In the genomic region with DNA sequence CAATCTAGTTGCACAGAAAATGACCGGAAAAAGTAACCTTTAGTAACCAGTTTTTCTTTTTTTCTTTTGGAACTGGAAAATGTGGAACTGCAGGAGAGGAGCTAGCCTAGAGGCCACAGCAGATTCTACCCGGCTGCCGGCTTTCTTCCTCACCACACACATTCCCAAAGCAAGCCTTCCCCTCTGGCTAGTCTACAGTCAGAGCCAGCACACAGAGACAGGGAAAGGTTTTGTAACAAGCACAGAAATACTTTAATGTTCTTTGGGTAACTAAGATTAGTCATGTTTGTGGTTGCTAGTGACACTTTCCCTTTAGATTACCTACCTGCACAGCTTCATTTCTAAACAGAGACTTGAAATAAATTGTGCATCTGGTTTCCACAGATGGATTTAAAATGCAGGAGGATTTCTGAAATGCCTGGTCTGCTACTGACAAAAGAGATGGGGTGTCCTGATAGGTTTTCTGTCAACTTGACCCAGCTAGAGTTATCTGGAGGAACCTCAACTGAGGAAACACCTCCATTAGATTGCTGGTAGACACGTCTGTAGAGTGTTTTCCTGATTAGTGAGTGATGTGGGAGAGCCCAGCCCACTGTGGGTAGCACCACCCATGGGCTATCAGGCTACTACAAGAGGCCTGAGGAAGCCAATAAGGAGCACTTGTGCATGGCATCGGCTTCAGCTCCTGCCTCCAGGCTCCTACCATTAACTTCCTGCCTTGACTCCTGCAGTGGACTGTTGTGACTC, we compare ENCODE assay signal across 19 mouse cellular contexts. TPM values are rescaled to one million over a fixed set of nuclear protein-coding genes. Genes with fewer than 3 reads are reported as not detected.
DNase-seq lines count a peak whose midpoint lies in the region; ATAC-seq and TF ChIP-seq lines count a peak whose summit lies in the region.
"Had no signal": no experiment of that assay in that cellular context is flagged by ENCODE, and none has a peak within 500 bp of the region (broad histone marks: within the 10 kb centered on the region; RNA-seq: fewer than 3 reads in every experiment).

No protein-coding gene starts in this region.

- no peak for TF ChIP-seq RAD21 in MEL (IDR thresholded peaks at IDR 0.05; ENCODE audit: low read depth, low read length)

- H3K4me1 ChIP-seq in cerebellum, adult 2 months (ENCODE audit: control insufficient read depth, insufficient read depth, low read length), result peaks cover 44% of the 10 kb centered on the region
- peaks cover 22 to 41% of the 10 kb centered on the region in 2 experiments for H3K4me1 ChIP-seq in MEL (ENCODE audit: control insufficient read depth in 1 of 2, insufficient read depth in 2 of 2, low read length in 2 of 2)
- peaks cover 20% of the 10 kb centered on the region for H3K4me1 ChIP-seq in liver, embryonic 11.5 days (replicated peaks; ENCODE audit: control insufficient read depth, insufficient read depth, low read length)

- TF ChIP-seq CTCF in cerebellum, adult 2 months (IDR thresholded peaks at IDR 0.05; ENCODE audit: borderline replicate concordance, insufficient read depth, low read depth, low read length), result no peak
- TF ChIP-seq CTCF in MEL (IDR thresholded peaks at IDR 0.05 in 2 of 3, conservative IDR thresholded peaks at IDR 0.05 in 1 of 3; ENCODE audit: control insufficient read depth in 1 of 3, insufficient read depth in 1 of 3, low read depth in 2 of 3, low read length in 3 of 3, poor library complexity in 1 of 3, severe bottlenecking in 1 of 3), result no peak

- H3K9me3 ChIP-seq in MEL (replicated peaks; ENCODE audit: insufficient read depth, low read length), result no peaks in the 10 kb centered on the region
- no peaks in the 10 kb centered on the region for H3K9me3 ChIP-seq in liver, embryonic 11.5 days (ENCODE audit: control insufficient read depth, low read length)
- H3K9me3 ChIP-seq: heart, embryonic 12.5 days; limb, embryonic 10.5 days had no signal

- H3K27ac ChIP-seq in cerebellum, adult 2 months (ENCODE audit: insufficient read depth, low read length), result peak overlapping the region; percentile 68
- H3K27ac ChIP-seq in MEL (ENCODE audit: control insufficient read depth, low read depth, low read length), result peak overlapping the region; percentile 67
- H3K27ac ChIP-seq in liver, embryonic 11.5 days (ENCODE audit: low read depth, low read length), result no peak overlapping the region
- H3K27ac ChIP-seq: limb, embryonic 10.5 days had no signal

- TF ChIP-seq POLR2A in cerebellum, adult 2 months (IDR thresholded peaks at IDR 0.05; ENCODE audit: borderline replicate concordance, insufficient read depth, low read length), result no peak
- TF ChIP-seq POLR2A in MEL (IDR thresholded peaks at IDR 0.05; ENCODE audit: control insufficient read depth in 1 of 2, insufficient read depth in 1 of 2, low read depth in 1 of 2, low read length in 2 of 2, poor library complexity in 1 of 2), result no peak

- peaks cover 0 to 39% of the 10 kb centered on the region in 2 experiments; a peak in 3 of 4 replicates for H3K36me3 ChIP-seq in MEL (ENCODE audit: control insufficient read depth in 1 of 2, insufficient read depth in 2 of 2, low read length in 2 of 2)
- no peaks in the 10 kb centered on the region for H3K36me3 ChIP-seq in liver, embryonic 11.5 days (ENCODE audit: control insufficient read depth, insufficient read depth, low read length)
- H3K36me3 ChIP-seq: heart, embryonic 12.5 days had no signal

- no peak for DNase-seq in cerebellum, adult 2 months
- no peak for DNase-seq in cerebellum, adult 9-11 months
- DNase-seq in MEL (ENCODE audit: low read depth, low spot score), result peak; percentile 77
- DNase-seq in liver, embryonic 11.5 days (ENCODE audit: low spot score), result no peak
- DNase-seq in spleen, postnatal 14 days (ENCODE audit: low spot score in 2 of 2), result no peak
- no peak for DNase-seq in thymus, postnatal 25 days
- no peak for DNase-seq in left cerebral cortex, postnatal 14 days (ENCODE audit: low spot score in 2 of 2)
- DNase-seq: cerebellum, adult 8-10 months; forebrain, postnatal 0 days; gastrocnemius, postnatal 10 days; heart, postnatal 4 days; kidney, adult 8-10 months; kidney, postnatal 36 days; lung, embryonic 14.5 days had no signal

- peak overlapping the region; percentile 29 for H3K4me2 ChIP-seq in liver, embryonic 11.5 days
- H3K4me2 ChIP-seq: heart, embryonic 12.5 days; lung, embryonic 14.5 days had no signal

- peak; percentile 55 to 69 for TF ChIP-seq EP300 in MEL (IDR thresholded peaks at IDR 0.05; ENCODE audit: low read depth in 1 of 2, low read length in 2 of 2)

- H3K4me3 ChIP-seq in cerebellum, adult 2 months (replicated peaks; ENCODE audit: insufficient read depth, low read depth, low read length), result no peak overlapping the region
- H3K4me3 ChIP-seq in MEL (ENCODE audit: control insufficient read depth in 1 of 2, insufficient read depth in 1 of 2, low read depth in 2 of 2, low read length in 2 of 2), result no peak overlapping the region
- no peak overlapping the region for H3K4me3 ChIP-seq in liver, embryonic 11.5 days (ENCODE audit: low read depth, low read length)
- H3K4me3 ChIP-seq: heart, embryonic 12.5 days; limb, embryonic 10.5 days; myocyte had no signal

- intact Hi-C loops in left cerebral cortex, postnatal 14 days (cut with DNase I), result no loop called here

- H3K79me2 ChIP-seq in MEL (ENCODE audit: control insufficient read depth, insufficient read depth, low read length, poor library complexity), result no peaks in the 10 kb centered on the region

- no peaks in the 10 kb centered on the region for H3K27me3 ChIP-seq in cerebellum, adult 2 months (ENCODE audit: control insufficient read depth, insufficient read depth, low read length)
- H3K27me3 ChIP-seq in MEL (ENCODE audit: control insufficient read depth in 1 of 2, insufficient read depth in 2 of 2, low read length in 2 of 2), result no peaks in the 10 kb centered on the region
- H3K27me3 ChIP-seq in liver, embryonic 11.5 days (replicated peaks; ENCODE audit: control insufficient read depth, insufficient read depth, low read length), result no peaks in the 10 kb centered on the region
- H3K27me3 ChIP-seq: heart, embryonic 12.5 days had no signal

- H3K9ac ChIP-seq in MEL (ENCODE audit: control insufficient read depth, low read depth, low read length, poor library complexity, severe bottlenecking), result peak overlapping the region; percentile 16; the same call in 1 of the 2 replicates
- no peak overlapping the region for H3K9ac ChIP-seq in liver, embryonic 11.5 days (ENCODE audit: low read depth, low read length)
- H3K9ac ChIP-seq: forebrain, postnatal 0 days; heart, embryonic 12.5 days; lung, embryonic 14.5 days had no signal

- peak; percentile 88 for ATAC-seq in liver, embryonic 11.5 days (replicated peaks; ENCODE audit: low FRiP score)
- ATAC-seq in megakaryocyte progenitor cell, adult 5-6 weeks (replicated peaks; ENCODE audit: poor library complexity), result peak; percentile 90
- ATAC-seq: forebrain, postnatal 0 days had no signal

- WGBS in cerebellum, adult 2 months, result 44% methylated on average over 5 of the region's 5 CpGs
- 57% methylated on average over 5 of the region's 5 CpGs for WGBS in liver, embryonic 11.5 days

RNA-seq across cellular contexts. Expression of a gene that starts 17.5 kb away (rescaled TPM):
- 36.1 and 41.1 TPM in 2 replicates for polyA plus RNA-seq in cerebellum, adult 2 months (2012; rRNA removed)
- total RNA-seq in MEL (2012; rRNA removed), result 58.6 and 103 TPM in 2 replicates
- polyA plus RNA-seq in MEL (2012; ENCODE audit: insufficient read depth in 1 of 2, insufficient read length in 2 of 2, low read depth in 1 of 2, low replicate concordance in 2 of 2, missing spikeins in 1 of 2), result 100 to 1,000 TPM in 1 of 2 experiments, not detected in 1; 201 TPM
- polyA plus RNA-seq in liver, embryonic 11.5 days (2014; fragmentation: Nextera tagmentation; extraction: Ambion mirVana), result 172 and 182 TPM in 2 replicates
- 169 and 172 TPM in 2 replicates for total RNA-seq in megakaryocyte progenitor cell, adult 5-6 weeks (2015)
- total RNA-seq in megakaryocyte progenitor cell, adult 5-6 weeks (2017), result 37.4 and 40.8 TPM in 2 replicates
- 100 to 1,000 TPM in 1 of 2 experiments, 10 to 100 TPM in 1; 97.2 to 103 TPM for total RNA-seq in left cerebral cortex, postnatal 14 days (2021)

RNA-seq across cellular contexts. Expression of a gene that starts 17.6 kb away (rescaled TPM):
- polyA plus RNA-seq in cerebellum, adult 2 months (2012; rRNA removed), result not detected in 2 replicates
- total RNA-seq in MEL (2012; rRNA removed), result not detected in 2 replicates
- polyA plus RNA-seq in MEL (2012; ENCODE audit: insufficient read depth in 1 of 2, insufficient read length in 2 of 2, low read depth in 1 of 2, low replicate concordance in 2 of 2, missing spikeins in 1 of 2), result not detected
- polyA plus RNA-seq in liver, embryonic 11.5 days (2014; fragmentation: Nextera tagmentation; extraction: Ambion mirVana), result not detected in 2 replicates
- 2.6 and 4.4 TPM in 2 replicates for total RNA-seq in megakaryocyte progenitor cell, adult 5-6 weeks (2015)
- total RNA-seq in megakaryocyte progenitor cell, adult 5-6 weeks (2017), result not detected in 2 replicates
- not detected for total RNA-seq in left cerebral cortex, postnatal 14 days (2021)
- total RNA-seq: forebrain, postnatal 0 days; gastrocnemius, postnatal 10 days; heart, postnatal 4 days; layer of hippocampus, postnatal 25 days had no signal
- polyA plus RNA-seq: heart, embryonic 12.5 days; lung, embryonic 14.5 days; myocyte had no signal

RNA-seq across cellular contexts. Expression of a gene that starts 23.8 kb away (rescaled TPM):
- 58.2 and 65.4 TPM in 2 replicates for polyA plus RNA-seq in cerebellum, adult 2 months (2012; rRNA removed)
- total RNA-seq in MEL (2012; rRNA removed), result 25.5 and 27.4 TPM in 2 replicates
- 10 to 100 TPM in 1 of 2 experiments, not detected in 1; 39.8 TPM for polyA plus RNA-seq in MEL (2012; ENCODE audit: insufficient read depth in 1 of 2, insufficient read length in 2 of 2, low read depth in 1 of 2, low replicate concordance in 2 of 2, missing spikeins in 1 of 2)
- 22.0 and 24.3 TPM in 2 replicates for polyA plus RNA-seq in liver, embryonic 11.5 days (2014; fragmentation: Nextera tagmentation; extraction: Ambion mirVana)
- total RNA-seq in megakaryocyte progenitor cell, adult 5-6 weeks (2015), result 27.0 and 31.6 TPM in 2 replicates
- 20.1 and 21.7 TPM in 2 replicates for total RNA-seq in megakaryocyte progenitor cell, adult 5-6 weeks (2017)
- 10 to 100 TPM; 24.3 to 26.9 TPM for total RNA-seq in left cerebral cortex, postnatal 14 days (2021)

RNA-seq across cellular contexts. Expression of a gene that starts 37.9 kb away (rescaled TPM):
- polyA plus RNA-seq in cerebellum, adult 2 months (2012; rRNA removed), result 82.4 and 88.8 TPM in 2 replicates
- 51.6 and 51.8 TPM in 2 replicates for total RNA-seq in MEL (2012; rRNA removed)
- polyA plus RNA-seq in MEL (2012; ENCODE audit: insufficient read depth in 1 of 2, insufficient read length in 2 of 2, low read depth in 1 of 2, low replicate concordance in 2 of 2, missing spikeins in 1 of 2), result 100 to 1,000 TPM in 1 of 2 experiments, 10 to 100 TPM in 1; 47.6 to 145 TPM
- 73.3 and 76.0 TPM in 2 replicates for polyA plus RNA-seq in liver, embryonic 11.5 days (2014; fragmentation: Nextera tagmentation; extraction: Ambion mirVana)
- total RNA-seq in megakaryocyte progenitor cell, adult 5-6 weeks (2015), result 41.7 and 51.3 TPM in 2 replicates
- 138 and 195 TPM in 2 replicates for total RNA-seq in megakaryocyte progenitor cell, adult 5-6 weeks (2017)
- total RNA-seq in left cerebral cortex, postnatal 14 days (2021), result 10 to 100 TPM; 78.5 to 79.8 TPM

RNA-seq across cellular contexts. Expression of a gene that starts 38.5 kb away (rescaled TPM):
- polyA plus RNA-seq in cerebellum, adult 2 months (2012; rRNA removed), result 45.4 and 45.6 TPM in 2 replicates
- 56.1 and 62.6 TPM in 2 replicates for total RNA-seq in MEL (2012; rRNA removed)
- polyA plus RNA-seq in MEL (2012; ENCODE audit: insufficient read depth in 1 of 2, insufficient read length in 2 of 2, low read depth in 1 of 2, low replicate concordance in 2 of 2, missing spikeins in 1 of 2), result 10 to 100 TPM in 1 of 2 experiments, not detected in 1; 57.7 TPM
- 63.3 and 68.2 TPM in 2 replicates for polyA plus RNA-seq in liver, embryonic 11.5 days (2014; fragmentation: Nextera tagmentation; extraction: Ambion mirVana)
- 39.8 and 47.9 TPM in 2 replicates for total RNA-seq in megakaryocyte progenitor cell, adult 5-6 weeks (2015)
- 68.8 and 101 TPM in 2 replicates for total RNA-seq in megakaryocyte progenitor cell, adult 5-6 weeks (2017)
- total RNA-seq in left cerebral cortex, postnatal 14 days (2021), result 10 to 100 TPM; 69.0 to 69.4 TPM
